Mouse (Mus musculus) B cell, adult 2 months (primary cell): ENCODE data around the gene Rbm19.
"Not testable (repeated sequence)": the region's sequence is repeated elsewhere in the genome, so short reads cannot be mapped to it uniquely, and the experiment has no call there.

Experiments used
- DNase-seq, 2 experiments: peaks; one replicate each; pipeline ENCODE4 v3.0.0; 2022

The Rbm19 gene

DNA sequence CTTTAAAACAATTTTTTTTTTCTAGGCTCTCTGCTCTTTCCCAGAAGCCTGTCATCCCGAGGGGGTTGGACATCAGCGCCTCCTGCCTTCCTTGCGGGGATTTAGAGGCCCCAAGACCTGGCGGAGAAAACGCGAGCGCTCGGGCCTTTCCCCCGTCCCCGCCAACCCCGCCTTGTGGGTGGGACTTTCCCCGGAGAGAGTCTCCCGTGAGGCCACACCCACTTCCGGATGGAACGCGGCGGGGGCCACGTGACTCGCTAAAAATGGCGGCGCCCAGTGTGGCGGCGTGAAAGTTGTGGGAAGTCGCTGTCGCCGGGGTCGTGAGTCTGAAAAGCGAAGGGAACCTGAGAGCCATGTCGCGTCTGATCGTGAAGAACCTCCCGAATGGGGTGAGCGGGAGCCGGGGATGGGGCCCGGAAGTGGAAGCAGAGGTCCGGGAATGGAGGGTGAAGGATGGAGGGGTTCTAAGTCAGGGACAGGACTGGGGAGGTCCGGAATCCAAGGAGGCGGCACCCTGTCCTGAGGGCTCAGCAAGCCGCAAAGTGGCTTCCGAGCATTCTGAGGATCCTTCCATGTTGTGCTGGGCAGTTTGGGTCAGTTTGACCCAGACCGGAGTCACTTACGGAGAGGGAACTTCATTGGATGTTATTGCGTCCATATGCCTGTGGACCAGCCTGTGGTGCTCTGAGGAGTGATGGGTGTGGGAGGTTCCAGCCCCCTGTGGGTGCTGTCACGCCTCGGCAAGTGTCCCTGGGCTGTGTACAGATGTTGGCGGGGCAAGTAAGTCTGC is at the start of gene Rbm19:
Rbm19 (plus strand) TSS at position 205 of the 790 bp plus-strand sequence.
- peak; percentile 96 to 97 for DNase-seq

DNA sequence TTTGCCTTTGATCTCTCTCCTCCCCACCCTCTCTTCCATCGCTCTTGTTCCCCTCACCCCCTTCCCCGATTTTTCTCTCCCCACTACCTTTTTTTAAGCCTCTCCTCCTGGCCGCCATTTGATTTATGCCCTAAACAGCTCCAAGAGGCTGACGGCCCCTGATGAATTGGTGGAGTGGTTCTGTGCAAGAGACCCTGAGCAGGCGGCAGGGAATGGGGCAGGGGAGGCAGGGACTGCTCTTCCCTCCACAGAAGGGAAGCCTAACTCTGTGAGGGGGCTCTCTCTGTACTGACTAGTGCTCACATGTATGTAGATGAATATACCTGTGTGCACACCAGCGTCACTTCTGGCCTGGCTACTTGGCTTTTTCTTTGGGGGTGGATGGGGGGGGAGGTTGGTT is 49.0 kb upstream of the Rbm19 start:
- no peak for DNase-seq

DNA sequence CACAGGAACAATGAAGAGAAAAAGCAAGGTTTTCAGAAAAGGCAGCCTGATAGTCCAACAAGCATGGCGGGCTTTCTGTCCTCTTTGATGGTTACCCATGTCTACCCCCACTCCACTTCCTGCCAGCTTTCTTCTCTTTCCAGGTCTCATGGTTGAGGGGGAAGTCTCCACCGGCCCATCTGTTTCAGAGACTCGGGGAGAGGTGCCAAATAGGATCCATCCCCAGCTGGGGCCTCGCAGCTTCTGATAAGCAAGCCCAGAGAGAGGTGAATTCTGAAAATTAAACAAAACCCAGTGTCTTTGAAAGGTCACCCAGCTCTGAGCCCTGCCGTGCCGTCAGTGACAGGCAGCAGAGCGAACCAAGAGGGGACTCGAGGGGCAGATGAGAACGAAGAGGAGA is 42.2 kb upstream of the Rbm19 start:
- no peak for DNase-seq

DNA sequence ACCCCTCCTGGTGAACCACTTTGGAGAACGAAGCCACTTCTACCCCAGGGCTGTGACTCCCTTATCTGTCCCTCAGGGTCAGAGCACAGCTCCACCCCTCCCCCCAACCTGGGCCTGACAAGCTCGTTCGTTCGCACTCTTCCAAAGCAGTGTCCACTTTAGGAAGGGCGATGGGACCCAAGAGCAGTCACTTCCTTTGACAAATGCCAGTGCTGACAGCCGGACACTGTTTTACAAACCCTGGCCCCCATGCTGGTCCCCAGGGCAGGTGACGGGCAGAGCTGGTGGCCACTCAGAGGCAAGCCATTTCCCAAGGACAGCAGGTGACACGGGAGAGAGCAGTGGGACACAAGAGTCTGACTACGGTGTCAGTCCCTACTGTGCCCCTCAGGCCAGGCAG is 36.2 kb upstream of the Rbm19 start:
- DNase-seq = no peak

DNA sequence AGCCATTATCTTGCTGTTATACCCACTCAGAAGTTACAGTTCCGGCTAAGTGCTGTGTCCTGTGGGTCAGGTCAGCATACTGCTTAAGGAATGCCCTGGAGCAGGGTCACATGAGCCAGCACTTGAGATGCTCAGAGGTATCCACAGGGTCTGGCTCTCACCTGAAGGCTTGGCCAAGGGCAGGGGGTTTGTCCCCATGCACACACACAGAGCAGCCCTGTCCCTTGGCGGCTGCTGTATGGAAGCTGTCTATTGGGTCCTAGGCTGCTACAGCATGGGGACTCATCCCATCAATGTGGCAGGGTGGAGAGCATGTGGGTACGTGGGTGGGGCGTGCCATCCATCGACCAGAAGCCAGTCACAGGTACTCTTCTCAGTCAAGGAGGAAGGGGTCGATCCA is 35.8 kb upstream of the Rbm19 start:
- DNase-seq = no peak

DNA sequence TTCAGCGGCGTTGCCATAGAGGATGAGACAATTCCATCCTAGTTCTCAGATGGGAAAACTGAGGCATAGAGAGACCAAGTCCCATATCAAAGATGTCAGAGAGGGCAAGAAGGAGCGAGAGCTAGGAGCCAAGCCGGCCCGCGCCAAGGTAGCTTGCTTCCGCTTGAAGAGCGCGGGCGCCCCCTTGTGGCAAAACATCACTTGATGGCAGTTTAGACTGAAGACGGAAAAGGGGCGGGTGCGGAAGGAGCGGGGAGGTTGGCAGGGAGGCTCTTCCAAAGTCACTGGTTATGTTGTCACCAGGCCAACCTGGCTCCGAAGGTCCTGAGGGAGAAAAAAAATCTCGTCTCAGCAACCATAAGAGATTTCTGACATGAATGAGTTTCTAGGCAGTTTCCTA is 27.7 kb upstream of the Rbm19 start:
- DNase-seq = peak; percentile 90 to 91

DNA sequence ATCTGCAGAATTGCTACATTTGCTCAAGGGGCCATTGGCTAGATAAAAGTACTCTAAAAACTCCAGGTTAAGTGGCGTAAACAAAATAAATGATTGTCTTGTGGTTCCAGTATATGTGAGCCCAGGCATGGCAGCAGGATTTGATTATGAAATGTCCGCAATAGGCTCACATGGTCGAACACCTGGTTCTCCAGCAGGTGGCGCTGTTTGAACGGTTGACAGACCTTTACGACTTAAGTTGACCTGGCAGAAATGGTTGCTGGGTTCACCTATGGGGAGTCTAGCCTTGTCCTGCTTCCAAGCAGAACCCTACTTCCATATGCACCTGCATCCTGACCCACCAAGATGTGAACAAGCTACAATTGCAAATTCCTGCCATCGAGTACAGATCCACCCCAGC is 21.7 kb upstream of the Rbm19 start:
- peak; percentile 72 to 74 for DNase-seq

DNA sequence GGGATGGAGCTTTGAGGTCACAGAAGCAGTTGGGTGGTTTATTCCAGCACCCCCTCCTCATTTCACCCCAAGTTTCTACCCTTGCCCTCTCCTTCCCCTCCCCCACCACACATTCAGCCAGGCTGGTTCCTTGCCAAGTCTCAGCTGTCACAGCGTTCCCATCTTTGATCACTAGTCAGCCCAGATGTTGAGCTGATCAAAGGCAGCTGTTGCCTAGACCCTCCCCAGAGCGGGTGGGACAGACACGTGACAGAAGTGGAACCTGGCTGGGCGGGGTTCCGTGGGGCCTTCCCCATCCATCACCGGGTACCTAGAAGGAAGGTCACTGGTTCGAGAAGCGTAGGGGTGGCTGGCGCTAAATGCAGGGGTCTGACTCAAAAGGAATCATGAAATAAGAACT is 19.2 kb upstream of the Rbm19 start:
- DNase-seq = no peak

DNA sequence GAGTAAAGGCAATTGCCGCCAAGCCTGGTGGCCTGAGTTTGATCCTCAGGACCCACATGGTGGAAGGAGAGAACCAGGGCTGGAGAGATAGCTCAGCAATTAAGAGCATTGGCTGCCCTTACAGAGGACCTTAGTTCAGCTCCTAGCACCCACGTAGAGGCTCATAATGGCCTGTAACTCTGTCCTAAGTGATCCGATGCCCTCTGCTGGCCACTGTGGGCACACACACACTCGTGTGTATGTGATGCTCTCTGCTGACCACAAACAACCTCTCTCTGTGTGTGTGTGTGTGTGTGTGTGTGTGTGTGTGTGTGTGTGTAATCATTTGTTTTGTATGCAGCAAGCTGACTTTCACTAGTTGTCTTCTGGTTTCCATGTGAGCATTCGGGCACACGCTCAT is 15.5 kb upstream of the Rbm19 start:
- no peak for DNase-seq

DNA sequence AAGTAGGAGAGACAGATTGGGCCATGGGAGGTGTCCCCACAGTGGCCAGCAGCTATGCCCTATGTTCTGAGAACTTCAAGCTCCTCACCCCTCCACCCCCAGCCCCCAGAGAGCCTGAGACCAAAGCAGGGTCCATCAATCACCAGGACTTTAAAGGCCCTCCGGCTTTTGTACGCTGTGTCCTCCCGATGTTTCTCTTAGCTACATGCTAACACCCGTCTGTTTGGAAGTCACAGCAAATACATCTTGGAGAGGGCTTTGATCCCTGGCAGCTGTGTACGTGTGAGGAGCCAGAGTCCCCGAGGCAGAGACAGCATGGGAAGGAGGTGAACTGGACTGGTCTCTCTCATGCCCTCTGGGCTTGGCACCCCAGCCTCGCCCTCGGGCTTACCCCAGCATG is 14.2 kb upstream of the Rbm19 start:
- DNase-seq = no peak

DNA sequence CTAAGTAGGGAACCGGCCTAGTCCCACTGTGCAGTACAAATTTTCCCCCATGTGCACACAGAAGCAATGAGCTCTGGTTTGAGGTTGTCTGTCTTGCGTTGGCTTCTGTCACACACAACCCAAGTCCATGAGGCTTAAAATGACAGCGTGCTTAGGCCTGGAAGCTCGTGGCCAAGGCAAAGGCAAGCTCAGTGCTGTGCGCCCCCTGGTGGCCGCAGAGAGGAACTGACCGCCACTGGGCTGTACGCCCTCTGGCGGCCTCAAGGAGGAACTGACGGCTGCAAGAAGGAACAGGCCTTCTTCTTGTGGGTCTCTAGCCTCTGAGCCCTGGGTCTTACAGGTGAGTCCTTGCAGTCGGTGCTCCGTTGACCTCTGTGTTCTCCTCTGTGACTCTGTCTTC is 13.5 kb upstream of the Rbm19 start:
- DNase-seq = peak; percentile 77 to 79

DNA sequence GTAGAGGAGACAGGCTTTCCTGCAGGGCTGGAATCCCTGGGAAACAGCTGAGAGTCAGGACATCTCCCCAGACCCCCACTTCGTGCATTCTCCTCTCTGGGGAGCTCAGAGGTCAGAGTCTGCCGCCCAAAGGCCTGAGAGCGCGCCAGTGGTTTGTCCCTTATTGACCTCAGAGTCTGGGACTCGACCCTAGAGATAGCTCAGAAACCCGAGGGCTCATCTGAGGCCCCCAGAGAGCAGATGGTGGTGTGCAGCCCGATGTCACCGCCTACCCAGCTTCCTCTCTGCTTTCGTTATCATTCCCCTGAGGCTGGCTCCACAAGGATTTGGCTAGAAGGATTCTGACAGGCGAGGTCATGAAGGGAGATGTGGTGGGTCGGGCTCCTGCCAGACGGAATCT is 12.8 kb upstream of the Rbm19 start:
- no peak for DNase-seq

DNA sequence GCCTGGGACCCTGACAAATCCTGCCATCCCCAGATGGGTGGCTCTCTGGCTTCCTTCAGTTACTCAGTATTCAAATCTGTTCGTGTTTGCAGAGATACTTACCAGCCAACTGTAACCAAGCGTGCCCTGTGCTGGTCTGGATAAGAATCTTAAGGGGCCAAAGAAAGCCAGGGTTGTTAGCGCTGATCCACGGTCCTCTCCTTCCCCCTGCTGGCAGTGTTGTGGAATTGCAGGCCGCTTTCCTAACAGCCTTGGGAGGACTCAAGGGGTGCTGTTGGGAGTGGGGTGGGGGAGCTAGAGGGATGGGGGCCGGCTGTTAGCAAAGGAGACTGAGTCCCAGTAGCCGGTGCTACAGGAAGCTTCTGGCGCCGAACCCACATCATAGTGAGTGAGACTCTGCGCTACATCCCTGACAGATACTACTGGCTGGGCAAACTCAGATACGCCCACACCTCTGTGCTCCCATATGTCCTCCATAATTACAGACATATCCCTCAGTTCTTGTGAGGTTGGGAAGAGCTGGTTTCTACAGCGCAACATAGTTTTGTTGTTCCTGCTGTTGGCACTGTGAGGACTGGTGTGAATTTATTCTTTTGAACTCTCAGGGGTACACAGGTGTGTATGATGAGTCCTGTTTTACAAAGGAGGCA is 9.7 kb upstream of the Rbm19 start:
- DNase-seq = peak; percentile 55 to 56

DNA sequence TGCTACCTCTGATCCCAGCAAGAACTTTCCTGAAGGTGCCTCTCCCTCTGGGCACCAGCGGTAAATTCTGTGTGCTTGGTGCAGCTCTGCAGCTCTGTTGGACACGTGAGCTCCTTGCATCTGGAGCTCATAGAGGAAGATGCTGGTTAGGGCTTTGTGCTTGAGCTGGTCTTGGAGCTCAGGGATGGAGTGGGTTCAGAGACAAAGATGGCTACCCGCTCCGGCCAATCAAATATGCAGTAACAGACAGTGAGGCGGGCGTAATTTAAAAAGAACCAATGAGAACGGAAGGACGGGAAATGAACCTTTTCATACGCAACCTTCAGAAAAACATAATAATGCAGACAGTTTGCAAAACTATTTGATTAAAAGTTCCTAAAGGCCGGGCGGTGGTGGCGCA is 1.9 kb upstream of the Rbm19 start:
- no peak for DNase-seq

DNA sequence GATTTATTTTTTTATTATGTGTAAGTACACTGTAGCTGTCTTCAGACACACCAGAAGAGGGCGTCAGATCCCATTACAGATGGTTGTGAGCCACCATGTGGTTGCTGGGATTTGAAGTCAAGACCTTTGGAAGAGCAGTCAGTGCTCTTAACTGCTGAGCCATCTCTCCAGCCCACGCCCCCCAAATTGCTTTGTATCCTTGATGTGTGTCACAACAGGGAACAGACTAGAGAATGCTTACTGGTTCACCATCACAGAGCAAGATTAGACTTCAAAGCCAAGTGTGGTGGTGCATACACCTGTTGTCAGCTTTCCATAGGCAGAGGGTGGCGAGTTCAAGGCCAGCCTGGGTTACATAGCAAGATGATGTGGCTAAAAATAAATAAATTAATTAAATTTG is 896 bp downstream of the Rbm19 start:
- DNase-seq = not testable (repeated sequence)

DNA sequence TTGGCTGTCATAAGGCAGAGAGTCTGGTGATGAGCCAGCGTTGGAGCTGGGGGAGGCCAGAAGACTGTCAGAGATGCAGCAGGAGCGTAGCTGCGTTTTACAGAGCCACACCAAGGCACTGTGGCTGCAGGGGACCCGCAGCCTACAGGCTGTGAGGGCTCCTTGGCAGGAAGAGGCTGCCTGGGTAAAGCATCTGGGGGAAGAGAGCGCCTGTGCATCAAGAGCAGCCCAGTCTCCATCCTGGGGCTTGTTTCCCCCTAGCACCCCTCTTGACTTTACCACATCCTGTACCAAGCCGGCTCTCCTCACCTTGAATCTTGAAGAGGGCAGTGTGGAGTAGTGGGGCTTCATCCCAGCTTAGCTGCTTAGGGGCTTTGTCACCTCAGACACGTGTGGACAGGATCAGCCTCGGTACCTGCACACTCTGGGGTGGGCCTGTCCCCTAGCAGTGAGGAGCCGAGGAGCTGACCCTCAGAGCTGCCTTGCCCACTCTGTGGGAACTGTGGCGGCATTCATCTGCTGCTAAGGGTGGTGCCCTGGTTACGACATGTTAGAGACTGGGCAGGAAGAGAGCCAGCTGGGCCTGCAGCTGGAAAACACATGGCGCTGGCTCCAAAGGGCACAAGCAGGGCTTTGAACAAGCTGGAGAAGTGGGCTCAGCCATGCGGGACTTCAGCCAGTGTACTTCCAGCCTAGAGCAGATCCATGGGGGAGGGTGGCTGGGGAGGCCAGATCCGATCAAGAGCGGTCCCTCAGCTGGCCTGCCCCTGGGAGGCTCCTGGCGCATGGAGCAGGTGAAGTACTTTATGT is 8.8 kb downstream of the Rbm19 start:
- no peak for DNase-seq

DNA sequence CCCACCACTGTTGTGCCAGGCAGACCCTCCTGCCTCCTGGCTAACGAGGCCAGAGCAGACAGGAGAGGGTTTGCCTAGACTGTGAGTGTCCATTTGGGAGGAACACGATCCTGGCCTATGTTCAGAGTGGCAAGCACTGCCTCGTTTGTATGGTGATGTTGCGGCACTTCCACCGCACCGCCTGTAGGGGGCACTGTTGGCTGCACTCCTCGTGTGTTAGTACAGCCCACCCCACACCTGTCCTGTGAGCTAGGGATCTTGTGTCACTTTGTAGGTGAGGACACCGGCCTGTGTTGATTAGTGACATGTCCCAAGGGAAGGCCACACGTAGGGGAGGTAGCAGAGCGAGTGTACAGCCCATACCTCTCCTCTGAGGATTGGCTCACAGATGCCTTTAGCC is 11.4 kb downstream of the Rbm19 start:
- peak; percentile 39 to 51 for DNase-seq

DNA sequence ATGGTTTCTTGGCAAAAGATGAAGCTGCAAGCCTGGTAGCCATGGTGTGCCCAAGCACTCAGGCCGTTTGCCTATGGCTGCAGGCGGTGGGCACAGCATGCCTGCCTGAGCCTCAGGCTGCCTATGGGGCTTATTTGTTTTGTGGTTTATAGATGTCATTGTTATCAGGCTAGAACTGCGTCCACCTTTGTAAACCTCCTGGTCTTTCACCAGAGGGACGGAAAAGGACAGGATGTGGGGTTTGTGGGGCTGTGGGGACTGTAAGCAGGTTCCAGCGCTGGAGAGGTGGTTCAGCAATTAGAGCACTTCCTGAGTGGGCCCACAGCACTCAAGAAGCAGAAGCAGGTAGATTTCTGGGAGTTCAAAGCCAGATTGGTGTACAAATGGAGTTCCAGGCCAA is 12.2 kb downstream of the Rbm19 start:
- DNase-seq = no peak

DNA sequence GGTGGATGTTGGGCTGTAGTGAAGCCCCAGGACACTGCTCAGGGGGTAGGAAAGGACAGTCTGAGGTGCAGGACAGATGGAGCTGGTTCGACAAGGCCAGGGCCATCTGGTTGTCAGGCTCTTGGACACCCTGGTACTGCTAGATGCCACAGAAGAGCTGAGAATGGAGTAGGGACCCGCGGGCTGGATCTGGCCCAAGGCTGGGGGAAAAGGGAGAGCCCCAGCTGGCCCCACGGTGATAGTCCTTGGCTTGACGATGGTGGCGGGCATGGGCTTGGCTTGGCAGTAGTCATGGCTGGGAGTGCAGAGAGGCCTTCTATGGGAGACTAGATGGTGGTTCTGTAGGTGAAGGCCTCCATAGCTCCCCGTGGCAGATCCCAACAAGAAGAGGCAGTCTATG is 12.8 kb downstream of the Rbm19 start:
- DNase-seq = no peak

DNA sequence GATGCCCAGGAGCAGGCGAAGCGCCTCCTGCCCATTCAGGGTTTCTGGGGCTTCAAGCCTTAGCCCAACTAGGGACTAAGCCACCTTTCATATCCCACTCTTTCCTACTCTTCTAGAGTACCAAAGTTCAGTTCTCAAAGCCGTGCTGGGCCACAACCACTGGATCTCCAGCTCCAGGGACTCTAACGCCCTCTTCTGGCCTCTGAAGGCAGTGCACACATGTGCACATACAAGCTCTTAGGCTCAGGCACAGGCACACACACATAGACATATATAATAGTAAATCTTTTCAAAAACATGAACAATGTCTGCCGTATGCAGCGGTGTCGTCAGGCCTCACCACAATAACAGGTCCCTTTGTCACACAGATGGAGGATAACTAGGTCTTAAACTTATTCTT is 13.5 kb downstream of the Rbm19 start:
- no peak for DNase-seq

DNA sequence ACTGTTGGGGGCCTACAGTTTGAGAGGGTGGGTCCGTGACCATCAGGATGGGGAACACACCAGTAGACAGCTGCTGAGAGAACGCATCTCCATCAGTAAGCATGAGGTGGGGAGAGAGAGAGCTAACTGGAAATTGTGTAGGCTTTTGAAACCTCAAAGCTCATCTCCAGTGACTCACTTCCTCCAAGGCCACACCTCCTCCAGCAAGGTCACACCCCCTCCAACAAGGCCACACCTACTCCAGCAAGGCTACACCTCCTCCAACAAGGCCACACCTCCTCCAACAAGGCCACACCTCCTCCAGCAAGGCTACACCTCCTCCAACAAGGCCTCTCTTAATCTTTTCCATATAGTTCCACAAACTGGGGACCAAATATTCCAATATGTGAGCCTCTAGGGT is 13.9 kb downstream of the Rbm19 start:
- peak; percentile 53 to 71 for DNase-seq

DNA sequence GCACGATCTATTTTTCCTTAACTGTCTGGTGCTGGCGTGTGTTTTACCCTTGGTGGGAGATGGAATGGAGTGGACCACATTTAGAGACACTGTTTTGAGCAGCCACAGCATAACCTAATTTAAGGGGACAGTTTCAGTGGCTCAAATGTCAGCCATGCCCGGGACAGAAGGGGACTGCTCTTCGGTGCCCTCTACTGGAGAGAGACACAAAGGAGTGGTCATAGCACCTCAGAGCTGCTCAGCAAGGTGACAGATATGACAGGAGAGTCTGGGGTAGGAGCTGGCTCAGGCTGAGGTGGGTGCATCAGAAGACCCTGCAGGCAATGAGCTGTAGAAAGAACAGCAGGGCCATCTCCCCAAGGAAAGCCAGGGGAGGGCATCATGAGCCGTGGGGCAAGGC is 15.3 kb downstream of the Rbm19 start:
- peak; percentile 44 to 53 for DNase-seq

DNA sequence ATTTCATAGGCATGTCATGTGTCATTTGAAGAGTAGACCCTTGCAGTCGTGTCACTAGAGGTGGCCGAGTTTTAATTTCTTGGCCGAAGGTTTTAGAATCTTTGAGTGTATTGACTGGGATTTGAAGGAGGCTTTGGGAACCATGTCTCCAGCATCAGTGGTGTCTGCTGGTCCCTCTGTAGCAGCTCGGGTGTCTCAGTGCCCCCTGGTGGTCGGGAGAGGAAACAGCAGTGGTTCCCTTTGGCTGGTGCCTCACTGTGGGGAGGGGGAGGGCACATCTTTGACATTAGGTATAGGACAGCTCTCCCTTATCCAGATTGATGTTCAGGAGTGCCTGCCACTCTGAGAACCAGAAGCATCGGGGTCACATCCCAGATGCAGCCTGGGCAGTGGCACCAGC is 17.7 kb downstream of the Rbm19 start:
- DNase-seq = peak; percentile 75 to 76

DNA sequence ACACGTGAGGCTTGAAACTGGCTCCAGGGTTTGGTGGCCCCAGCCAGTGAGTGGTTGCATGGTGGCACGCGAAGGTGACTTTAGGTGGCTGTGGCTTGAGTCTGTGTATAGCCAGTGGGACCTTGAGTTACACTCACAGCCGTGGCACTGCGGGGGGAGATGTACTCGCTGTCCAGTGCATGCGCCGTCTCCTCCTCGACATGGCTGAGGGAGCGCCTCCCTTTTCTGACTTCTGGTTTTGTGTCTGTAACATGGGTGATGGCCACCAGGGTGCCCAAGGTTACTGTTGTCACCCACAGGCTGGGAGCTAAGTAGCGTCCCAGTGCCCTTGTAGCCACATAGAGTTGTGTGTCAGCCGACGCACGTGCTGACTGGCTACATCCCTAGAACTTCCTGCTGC is 19.1 kb downstream of the Rbm19 start:
- DNase-seq = no peak
